In genomic region chr5:120694695-120695074, GRCm38 (mm10) we compare ENCODE assay signal across 10 mouse cellular contexts. TPM values are rescaled to one million over a fixed set of nuclear protein-coding genes. Genes with fewer than 3 reads are reported as not detected.
A peak's percentile ranks its signal among the peaks of the same experiment; 100 is the strongest.
DNase-seq lines count a peak whose midpoint lies in the region; ATAC-seq and TF ChIP-seq lines count a peak whose summit lies in the region.
"Had no signal": no experiment of that assay in that cellular context is flagged by ENCODE, and none has a peak within 500 bp of the region (broad histone marks: within the 10 kb centered on the region; RNA-seq: fewer than 3 reads in every experiment).

No protein-coding gene starts in this region.

- no peaks in the 10 kb centered on the region for H3K36me3 ChIP-seq in megakaryocyte, embryonic 14.5 days (replicated peaks; ENCODE audit: low read length)
- H3K36me3 ChIP-seq in embryonic facial prominence, embryonic 12.5 days: peaks cover 5% of the 10 kb centered on the region; the same call in 1 of the 2 replicates
- peaks cover 7% of the 10 kb centered on the region; the same call in 1 of the 2 replicates for H3K36me3 ChIP-seq in limb, embryonic 14.5 days (ENCODE audit: control insufficient read depth, insufficient read depth, low read length)

- H3K9me3 ChIP-seq in megakaryocyte, embryonic 14.5 days: no peaks in the 10 kb centered on the region
- H3K9me3 ChIP-seq in embryonic facial prominence, embryonic 12.5 days: no peaks in the 10 kb centered on the region
- no peaks in the 10 kb centered on the region for H3K9me3 ChIP-seq in limb, embryonic 14.5 days (ENCODE audit: control insufficient read depth, low read length)

- WGBS in embryonic facial prominence, embryonic 12.5 days: 3% methylated on average over 41 of the region's 41 CpGs
- 5% methylated on average over 27 of the region's 41 CpGs for WGBS in limb, embryonic 14.5 days

- no peak for TF ChIP-seq POLR2A in limb, embryonic 14.5 days (IDR thresholded peaks at IDR 0.05; ENCODE audit: borderline replicate concordance, extremely low read depth, insufficient read depth, insufficient read length)

- ATAC-seq in megakaryocyte, adult 5-6 weeks (ENCODE audit: poor library complexity, severe bottlenecking): no peak
- no peak for ATAC-seq in embryonic facial prominence, embryonic 12.5 days (ENCODE audit: insufficient number of reproducible peaks, insufficient read depth, low FRiP score, low TSS enrichment)
- no peak for ATAC-seq in limb, embryonic 14.5 days (ENCODE audit: low FRiP score, low read depth)

- H3K27ac ChIP-seq in embryonic facial prominence, embryonic 12.5 days: no peak overlapping the region
- H3K27ac ChIP-seq in limb, embryonic 14.5 days (replicated peaks; ENCODE audit: low read depth, low read length): no peak overlapping the region

- H3K27me3 ChIP-seq in megakaryocyte, embryonic 14.5 days (replicated peaks): peaks cover 97% of the 10 kb centered on the region
- H3K27me3 ChIP-seq in embryonic facial prominence, embryonic 12.5 days: peaks cover 70% of the 10 kb centered on the region
- H3K27me3 ChIP-seq in limb, embryonic 14.5 days (ENCODE audit: control insufficient read depth, insufficient read depth, low read length): peaks cover 49% of the 10 kb centered on the region
- H3K27me3 ChIP-seq: CH12.LX had no signal

- peak; percentile 30 for DNase-seq in embryo, embryonic 11 days
- no peak for DNase-seq in embryo, embryonic 9.5 days (ENCODE audit: extremely low spot score)
- DNase-seq in limb, embryonic 14.5 days (ENCODE audit: low spot score): no peak
- no peak for DNase-seq in left cerebral cortex, postnatal 36 days (ENCODE audit: low spot score in 2 of 2)
- DNase-seq in kidney, postnatal 36 days: no peak
- DNase-seq: kidney, postnatal 25 days had no signal

- peak overlapping the region; percentile 43 for H3K4me2 ChIP-seq in embryonic facial prominence, embryonic 12.5 days (replicated peaks)
- peak overlapping the region; percentile 33 for H3K4me2 ChIP-seq in limb, embryonic 14.5 days (replicated peaks; ENCODE audit: low read depth, low read length, severe bottlenecking)

- H3K9ac ChIP-seq in embryonic facial prominence, embryonic 12.5 days: peak overlapping the region; percentile 12; the same call in 1 of the 2 replicates
- H3K9ac ChIP-seq in limb, embryonic 14.5 days (ENCODE audit: low read depth, low read length, severe bottlenecking): no peak overlapping the region

- H3K4me3 ChIP-seq in megakaryocyte, embryonic 14.5 days (replicated peaks): peak overlapping the region; percentile 67
- peak overlapping the region; percentile 12; the same call in 1 of the 2 replicates for H3K4me3 ChIP-seq in embryonic facial prominence, embryonic 12.5 days
- peak overlapping the region; percentile 21 for H3K4me3 ChIP-seq in limb, embryonic 14.5 days (replicated peaks; ENCODE audit: low read length)

- intact Hi-C loops in left cerebral cortex, postnatal 36 days (cut with DNase I): loop anchor here (2.0 kb wide), 1 partner anchor 16 kb away; the partner anchor contains the start of gene Dtx1

- H3K4me1 ChIP-seq in megakaryocyte, embryonic 14.5 days: peaks cover 5% of the 10 kb centered on the region; the same call in 1 of the 2 replicates
- H3K4me1 ChIP-seq in embryonic facial prominence, embryonic 12.5 days: peaks cover 18% of the 10 kb centered on the region
- H3K4me1 ChIP-seq in limb, embryonic 14.5 days (ENCODE audit: control insufficient read depth, insufficient read depth, low read length): peaks cover 7% of the 10 kb centered on the region; the same call in 1 of the 2 replicates

RNA-seq across cellular contexts. Expression of gene Dtx1, which starts 17.0 kb away (rescaled TPM):
- polyA plus RNA-seq in megakaryocyte, embryonic 14.5 days (2012; ENCODE audit: insufficient read depth, low replicate concordance): not detected in 2 replicates
- 0.30 and 0.40 TPM in 2 replicates for total RNA-seq in megakaryocyte, adult 5-6 weeks (2015)
- not detected in 2 replicates for total RNA-seq in megakaryocyte, adult 5-6 weeks (2017)
- polyA plus RNA-seq in embryonic facial prominence, embryonic 12.5 days (2016; fragmentation: Nextera tagmentation; extraction: Ambion mirVana): 8.9 and 9.1 TPM in 2 replicates
- polyA plus RNA-seq in limb, embryonic 14.5 days (2012; rRNA removed): 11.1 and 14.7 TPM in 2 replicates
- 3.9 and 5.5 TPM in 2 replicates for polyA plus RNA-seq in limb, embryonic 14.5 days (2014; fragmentation: Nextera tagmentation; extraction: Ambion mirVana)
- total RNA-seq in left cerebral cortex, postnatal 36 days (2021): 10 to 100 TPM; 67.3 to 71.3 TPM

RNA-seq across cellular contexts. Expression of gene Rasal1, which starts 46.1 kb away (rescaled TPM):
- polyA plus RNA-seq in megakaryocyte, embryonic 14.5 days (2012; ENCODE audit: insufficient read depth, low replicate concordance): 13.3 and 20.9 TPM in 2 replicates
- 0.05 TPM in 1 of 2 replicates, not detected in the other for total RNA-seq in megakaryocyte, adult 5-6 weeks (2015)
- total RNA-seq in megakaryocyte, adult 5-6 weeks (2017): not detected in 2 replicates
- polyA plus RNA-seq in embryonic facial prominence, embryonic 12.5 days (2016; fragmentation: Nextera tagmentation; extraction: Ambion mirVana): 0.18 and 0.26 TPM in 2 replicates
- polyA plus RNA-seq in limb, embryonic 14.5 days (2012; rRNA removed): 0.19 and 0.32 TPM in 2 replicates
- polyA plus RNA-seq in limb, embryonic 14.5 days (2014; fragmentation: Nextera tagmentation; extraction: Ambion mirVana): 0.17 and 1.0 TPM in 2 replicates
- total RNA-seq in left cerebral cortex, postnatal 36 days (2021): 10 to 100 TPM; 90.0 to 92.7 TPM

RNA-seq across cellular contexts. Expression of gene Oas2, which starts 55.0 kb away (rescaled TPM):
- 1.00 TPM in 1 of 2 replicates, not detected in the other for polyA plus RNA-seq in megakaryocyte, embryonic 14.5 days (2012; ENCODE audit: insufficient read depth, low replicate concordance)
- 13.0 and 13.2 TPM in 2 replicates for total RNA-seq in megakaryocyte, adult 5-6 weeks (2015)
- 3.9 and 7.5 TPM in 2 replicates for total RNA-seq in megakaryocyte, adult 5-6 weeks (2017)
- polyA plus RNA-seq in embryonic facial prominence, embryonic 12.5 days (2016; fragmentation: Nextera tagmentation; extraction: Ambion mirVana): 0.18 and 0.26 TPM in 2 replicates
- polyA plus RNA-seq in limb, embryonic 14.5 days (2012; rRNA removed): 1.1 and 1.5 TPM in 2 replicates
- 0.23 and 0.75 TPM in 2 replicates for polyA plus RNA-seq in limb, embryonic 14.5 days (2014; fragmentation: Nextera tagmentation; extraction: Ambion mirVana)
- total RNA-seq in left cerebral cortex, postnatal 36 days (2021): under 1 TPM in 1 of 2 experiments, not detected in 1; 0.23 TPM
- total RNA-seq: CH12.LX had no signal

Comparison
In these comparisons a context has a peak if more than half of its experiments do, and no peak if none do; other contexts are left out.
1. H3K4me3 ChIP-seq: peak in every context shown above with its lines; median percentile 67 in megakaryocyte, embryonic 14.5 days; 21 in limb, embryonic 14.5 days; 12 in embryonic facial prominence, embryonic 12.5 days.